Mouse (Mus musculus): ENCODE results near the gene Ankrd35. TPM values are rescaled to one million over a fixed set of nuclear protein-coding genes. Genes with fewer than 3 reads are reported as not detected.
"Not testable (repeated sequence)": the region's sequence is repeated elsewhere in the genome, so short reads cannot be mapped to it uniquely, and the experiment has no call there.

The Ankrd35 gene
- total RNA-seq, 2 experiments from 2014 or later: 5.3 to 6.2 TPM

DNA sequence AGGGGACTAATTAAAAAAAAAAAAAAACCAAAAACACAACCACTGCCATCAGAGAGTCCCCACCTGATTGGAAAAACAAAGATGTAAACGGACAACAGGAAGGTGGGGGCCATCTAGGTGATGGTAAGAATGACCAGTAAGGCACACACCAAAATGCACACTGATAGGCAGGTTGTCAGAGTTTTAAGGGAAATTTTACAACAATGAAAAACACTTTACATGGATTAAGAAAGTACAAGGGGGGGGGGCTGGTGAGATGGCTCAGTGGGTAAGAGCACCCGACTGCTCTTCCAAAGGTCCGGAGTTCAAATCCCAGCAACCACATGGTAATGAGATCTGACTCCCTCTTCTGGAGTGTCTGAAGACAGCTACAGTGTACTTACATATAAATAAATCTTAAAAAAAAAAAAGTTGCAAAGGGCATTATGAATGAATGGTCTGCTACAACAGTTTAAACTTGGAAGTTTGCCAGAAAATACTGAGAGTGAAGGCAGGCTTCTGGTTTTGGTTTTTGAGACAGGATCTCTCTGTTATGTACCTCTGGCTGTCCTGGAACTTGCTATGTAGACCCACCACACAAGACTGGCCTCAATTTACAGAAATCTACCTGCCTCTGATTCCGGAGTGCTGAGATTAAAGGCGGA is 1.4 kb upstream of the Ankrd35 start:
- no peak for DNase-seq (ENCODE audit: extremely low spot score in 1 of 2, low spot score in 1 of 2)

- no peak for DNase-seq (ENCODE audit: extremely low spot score in 1 of 2, low spot score in 1 of 2)
Observed at GRCm38 (mm10) chr3:96671519-96671918, 1.6 kb downstream of the Ankrd35 start.

DNA sequence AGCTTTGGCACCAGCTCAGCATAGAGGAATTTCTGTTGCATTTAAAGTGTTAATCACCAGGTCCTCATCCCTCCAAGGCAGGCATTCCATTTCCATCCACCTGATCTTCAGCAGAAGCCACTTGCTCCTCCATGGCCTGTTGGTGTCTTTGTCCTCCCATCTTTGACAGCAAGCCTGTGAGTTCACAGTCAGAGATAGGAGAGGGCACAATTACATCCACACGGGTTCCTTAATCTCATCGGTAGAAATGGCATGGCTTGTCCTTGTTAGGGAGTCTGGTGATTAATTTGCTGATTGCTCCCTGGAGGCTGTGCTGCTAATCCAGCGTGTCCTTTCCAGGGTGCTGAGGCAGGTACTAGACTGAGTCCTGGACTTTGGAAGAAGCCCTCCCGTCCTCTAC is 3.6 kb downstream of the Ankrd35 start:
- DNase-seq (ENCODE audit: extremely low spot score in 1 of 2, low spot score in 1 of 2): no peak

DNA sequence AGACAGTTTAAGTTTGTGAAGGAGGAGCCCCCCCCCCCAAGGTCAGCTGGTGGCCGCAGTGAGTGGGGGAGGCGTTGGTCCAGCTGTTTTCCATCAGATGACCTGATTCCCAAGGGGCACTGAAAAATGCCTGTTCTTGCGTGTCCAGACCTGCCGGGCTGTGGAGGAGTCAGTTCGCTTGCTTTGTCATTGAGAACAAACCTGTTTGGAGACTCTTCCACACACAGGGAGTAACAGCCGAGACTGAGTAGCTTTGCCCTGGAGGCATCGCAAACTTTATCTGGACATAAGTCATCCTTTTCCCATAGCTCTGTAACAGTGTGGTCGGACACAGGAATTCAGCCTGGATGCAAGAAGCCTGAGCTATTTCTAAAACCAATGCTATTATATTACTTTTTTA is 4.5 kb downstream of the Ankrd35 start:
- DNase-seq (ENCODE audit: extremely low spot score in 1 of 2, low spot score in 1 of 2): no peak

GRCm38 (mm10) chr3:96675171-96675570 is 5.2 kb downstream of the Ankrd35 start:
- DNase-seq (ENCODE audit: extremely low spot score in 1 of 2, low spot score in 1 of 2): no peak

- no peak for DNase-seq (ENCODE audit: extremely low spot score in 1 of 2, low spot score in 1 of 2)
Observed at GRCm38 (mm10) chr3:96675690-96676089, 5.8 kb downstream of the Ankrd35 start.

- DNase-seq (ENCODE audit: extremely low spot score in 1 of 2, low spot score in 1 of 2): no peak
Observed at GRCm38 (mm10) chr3:96678456-96678855, 8.5 kb downstream of the Ankrd35 start.

- DNase-seq (ENCODE audit: extremely low spot score in 1 of 2, low spot score in 1 of 2): no peak
Observed at GRCm38 (mm10) chr3:96679159-96679674, 9.3 kb downstream of the Ankrd35 start.

DNA sequence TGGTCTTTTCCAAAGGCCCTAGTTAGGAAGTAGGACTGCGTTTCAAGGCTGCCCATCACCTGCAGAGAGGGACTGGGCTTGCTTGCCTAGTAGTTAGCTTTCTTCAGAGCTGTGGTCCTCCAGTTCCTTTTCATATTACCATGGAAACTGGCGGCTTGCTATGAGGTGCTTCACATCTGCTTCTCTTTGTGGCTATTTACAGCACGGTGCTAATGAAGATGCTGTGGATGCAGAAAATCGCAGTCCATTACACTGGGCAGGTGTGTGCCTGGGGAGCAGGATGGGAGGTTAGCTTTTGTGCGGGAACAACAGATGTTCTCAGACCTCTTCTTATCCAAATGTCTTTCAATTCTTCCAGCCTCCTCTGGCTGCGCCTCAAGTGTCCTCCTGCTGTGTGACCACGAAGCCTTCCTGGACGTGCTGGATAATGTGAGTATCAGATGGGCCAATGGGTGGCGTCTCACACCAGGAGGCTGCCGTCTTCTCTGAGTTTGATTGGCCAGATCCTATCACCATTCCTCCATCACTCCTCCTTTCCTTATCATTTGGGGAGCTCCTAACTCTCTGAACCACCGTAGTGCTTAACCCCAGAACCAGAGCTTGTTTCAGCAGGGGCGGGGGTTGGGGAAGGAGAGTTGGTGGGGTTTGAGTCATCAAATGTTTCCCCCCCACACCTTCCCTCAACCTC is 10.5 kb downstream of the Ankrd35 start:
- no peak for DNase-seq (ENCODE audit: extremely low spot score in 1 of 2, low spot score in 1 of 2)

GRCm38 (mm10) chr3:96683496-96683895 is 13.6 kb downstream of the Ankrd35 start:
- no peak for DNase-seq (ENCODE audit: extremely low spot score in 1 of 2, low spot score in 1 of 2)

DNA sequence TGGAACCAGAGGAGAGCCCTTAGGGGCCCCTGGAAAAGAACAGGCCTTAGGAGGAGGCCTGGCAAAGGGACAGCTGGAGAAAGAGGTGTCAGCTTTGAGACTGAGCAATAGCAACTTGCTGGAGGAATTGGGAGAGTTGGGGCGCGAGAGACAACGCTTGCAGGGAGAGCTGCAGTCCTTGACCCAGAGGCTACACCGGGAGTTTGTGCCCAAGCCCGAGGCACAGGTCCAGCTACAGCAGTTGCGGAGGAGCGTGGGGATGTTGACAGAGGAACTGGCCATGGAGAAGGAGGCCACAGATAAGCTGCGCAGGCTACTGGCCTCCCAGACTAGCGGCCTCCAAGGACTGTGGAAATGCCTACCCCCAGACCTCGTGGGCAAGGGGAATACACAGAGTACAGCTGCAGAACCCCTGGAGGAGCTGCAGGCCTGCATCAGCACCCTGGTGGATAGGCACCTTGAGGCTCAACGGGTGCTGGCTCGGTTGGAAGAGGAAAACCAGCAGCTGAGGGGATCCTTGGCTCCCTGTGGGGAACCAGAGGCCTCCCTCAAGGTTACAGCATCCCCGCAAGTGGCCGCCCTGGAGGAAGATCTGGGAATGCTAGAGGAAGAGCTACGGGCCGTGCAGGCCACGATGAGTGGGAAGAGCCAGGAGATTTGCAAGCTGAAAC is 14.4 kb downstream of the Ankrd35 start:
- no peak for DNase-seq (ENCODE audit: extremely low spot score in 1 of 2, low spot score in 1 of 2)

DNA sequence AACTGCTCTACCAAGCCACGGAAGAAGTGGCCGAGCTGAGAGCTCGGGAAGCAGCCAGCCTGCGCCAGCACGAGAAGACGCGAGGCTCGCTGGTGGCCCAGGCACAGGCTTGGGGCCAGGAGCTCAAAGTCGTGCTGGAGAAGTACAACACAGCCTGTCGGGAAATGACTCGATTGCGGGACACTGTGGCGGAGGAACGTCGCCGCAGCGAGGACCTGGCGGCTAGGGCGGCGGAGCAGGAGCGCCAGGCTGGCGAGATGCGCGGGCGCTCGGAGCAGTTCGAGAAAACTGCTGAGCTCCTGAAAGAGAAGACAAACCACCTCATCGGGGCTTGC is 14.9 kb downstream of the Ankrd35 start:
- DNase-seq (ENCODE audit: extremely low spot score in 1 of 2, low spot score in 1 of 2): no peak

GRCm38 (mm10) chr3:96686057-96686456 is 16.1 kb downstream of the Ankrd35 start:
- not testable (repeated sequence) for DNase-seq (ENCODE audit: extremely low spot score in 1 of 2, low spot score in 1 of 2)

DNA sequence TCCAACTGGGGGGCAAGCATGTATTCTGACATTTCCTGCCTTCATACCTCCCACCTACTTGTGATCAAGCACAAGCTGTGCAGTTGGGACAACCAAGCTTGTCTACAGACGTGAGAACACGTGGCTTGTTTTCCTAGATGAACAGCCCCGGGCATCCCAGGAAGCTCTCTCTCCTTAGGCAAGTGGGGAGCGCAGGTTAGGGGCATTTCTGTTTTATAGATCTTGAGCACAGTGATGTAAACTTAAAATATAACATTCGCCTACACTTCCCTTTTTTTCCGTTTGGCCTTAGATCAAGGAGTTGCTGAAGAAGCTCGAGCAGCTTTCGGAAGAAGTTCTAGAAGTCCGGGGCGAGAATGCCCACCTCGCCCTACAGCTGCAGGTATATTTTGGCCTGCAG is 18.9 kb downstream of the Ankrd35 start:
- DNase-seq (ENCODE audit: extremely low spot score in 1 of 2, low spot score in 1 of 2): no peak

DNA sequence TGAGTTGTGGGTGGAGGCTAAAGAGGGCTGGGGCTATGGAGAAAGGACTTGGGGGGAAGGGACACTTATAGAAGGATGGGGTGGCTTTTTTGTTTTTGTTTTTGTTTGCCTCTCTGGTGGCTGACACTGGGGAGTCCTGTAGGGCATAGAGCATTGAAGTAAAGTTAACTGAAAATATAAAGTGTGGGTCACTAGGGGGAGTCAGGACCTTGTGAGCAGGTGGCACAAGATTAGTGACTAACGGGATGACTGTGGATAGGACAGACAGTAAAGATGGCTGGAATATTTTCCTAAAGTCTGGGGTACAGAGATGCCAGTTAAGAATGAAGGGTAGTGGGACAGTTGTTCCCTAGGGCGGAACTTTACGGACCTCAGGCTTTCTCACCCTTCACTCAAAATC is 20.4 kb downstream of the Ankrd35 start:
- DNase-seq (ENCODE audit: extremely low spot score in 1 of 2, low spot score in 1 of 2): no peak

DNA sequence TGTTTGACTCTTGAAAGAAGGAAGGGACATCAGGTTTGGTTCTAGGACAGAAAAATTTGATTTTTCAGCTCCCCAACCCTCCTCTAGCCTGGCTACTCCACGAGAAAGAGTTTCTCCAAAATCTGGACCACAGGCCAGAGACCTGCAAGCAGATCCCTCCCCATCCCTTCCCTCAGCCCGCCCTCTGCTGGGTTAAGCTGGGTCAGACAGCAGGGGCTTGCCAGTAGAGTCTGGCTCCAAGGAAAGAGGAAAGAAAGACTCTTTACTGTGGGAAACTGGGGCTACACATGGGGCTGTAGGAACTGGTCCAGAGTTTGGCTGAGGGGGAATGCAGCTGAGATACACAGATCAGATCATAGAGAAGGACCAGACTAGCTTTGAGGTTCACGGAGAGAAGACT is 22.6 kb downstream of the Ankrd35 start:
- no peak for DNase-seq (ENCODE audit: extremely low spot score in 1 of 2, low spot score in 1 of 2)

GRCm38 (mm10) chr3:96693579-96693978 is 23.6 kb downstream of the Ankrd35 start:
- no peak for DNase-seq (ENCODE audit: extremely low spot score in 1 of 2, low spot score in 1 of 2)

DNA sequence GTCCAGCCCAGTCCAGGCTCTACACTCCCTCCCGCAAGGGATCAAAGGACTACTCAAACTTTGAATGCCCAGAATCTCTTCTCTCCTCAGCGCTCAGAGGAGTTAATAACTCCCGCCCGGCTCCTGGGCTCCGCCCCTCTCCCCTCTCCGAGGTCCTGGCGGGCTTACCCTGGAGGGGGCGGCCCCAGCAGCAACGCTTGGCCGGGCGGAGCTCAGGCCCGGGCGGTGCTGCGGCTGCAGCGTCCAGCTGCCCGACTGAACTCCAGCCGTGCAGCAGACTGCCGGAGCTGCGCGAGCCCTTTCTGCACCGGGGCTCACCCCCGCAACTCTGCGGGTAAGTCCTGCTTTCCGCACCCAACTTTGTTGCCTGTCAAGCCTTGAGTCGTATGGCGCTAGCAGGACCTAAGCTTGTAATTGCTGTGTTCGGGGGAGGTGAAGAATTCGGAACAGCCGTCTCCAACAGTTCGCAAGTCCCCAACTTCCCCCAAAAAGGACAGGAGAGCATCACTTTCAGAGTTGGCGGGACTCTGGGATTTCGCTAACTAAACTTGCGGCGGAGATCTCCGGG is 26.4 kb downstream of the Ankrd35 start, which contains the start of gene Pias3:
Gene Pias3, plus strand, starts transcription at position 187 of the 568 bp plus-strand sequence.
- DNase-seq (ENCODE audit: extremely low spot score in 1 of 2, low spot score in 1 of 2): peak in 1 of 2 experiments; percentile 26

DNA sequence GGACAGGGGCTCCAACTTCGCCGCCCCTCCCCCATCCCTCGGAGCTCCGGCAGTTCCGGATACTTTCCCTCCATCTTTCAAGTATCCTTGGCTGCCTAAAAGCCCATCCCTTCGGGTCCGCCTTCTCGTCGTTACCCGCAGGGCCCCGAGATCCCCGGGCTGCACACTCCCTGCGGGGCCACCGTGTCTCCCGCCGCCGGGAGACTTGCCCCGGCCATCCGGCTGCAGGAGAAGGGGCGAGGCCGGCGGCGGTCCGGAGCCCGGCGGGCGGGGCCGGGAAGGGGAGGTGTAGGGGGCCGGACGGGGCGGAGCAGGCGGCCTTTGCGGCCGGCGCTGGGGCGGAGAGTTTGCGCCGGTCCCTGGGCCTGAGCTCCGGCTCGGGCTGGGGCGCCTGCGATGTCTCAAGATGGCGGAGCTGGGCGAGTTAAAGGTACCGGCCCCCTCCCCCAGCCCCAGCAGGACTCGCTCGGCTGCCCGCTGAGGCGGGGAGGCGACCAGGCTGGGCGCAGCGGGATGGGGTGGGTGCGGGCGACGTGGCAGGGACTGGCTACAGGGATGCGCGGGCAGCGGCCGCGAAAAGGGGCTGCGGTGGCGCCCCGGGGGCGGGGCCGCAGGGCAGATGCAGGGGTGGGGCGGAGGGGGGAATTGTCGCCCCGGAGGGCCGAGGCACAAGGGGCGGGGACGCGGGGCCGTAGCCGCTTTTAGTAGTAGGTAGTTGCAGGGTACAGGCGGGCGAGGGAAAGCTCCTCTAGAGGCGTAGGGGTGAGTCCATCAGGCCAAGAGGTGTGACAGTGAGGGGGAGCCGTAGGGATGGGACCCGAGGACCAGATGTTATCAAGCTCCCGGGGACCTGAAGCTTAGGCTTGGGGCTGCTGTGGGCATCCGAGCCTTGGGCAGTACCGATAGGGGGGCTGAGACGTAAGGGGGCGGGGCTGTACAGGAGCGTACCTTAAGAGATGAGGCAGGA is 27.1 kb downstream of the Ankrd35 start:
- DNase-seq (ENCODE audit: extremely low spot score in 1 of 2, low spot score in 1 of 2): peak; percentile 56 to 68

Data from layer of hippocampus, postnatal 25 days (tissue).